Mouse (Mus musculus): ENCODE measurements around the gene Plk3.

DNA sequence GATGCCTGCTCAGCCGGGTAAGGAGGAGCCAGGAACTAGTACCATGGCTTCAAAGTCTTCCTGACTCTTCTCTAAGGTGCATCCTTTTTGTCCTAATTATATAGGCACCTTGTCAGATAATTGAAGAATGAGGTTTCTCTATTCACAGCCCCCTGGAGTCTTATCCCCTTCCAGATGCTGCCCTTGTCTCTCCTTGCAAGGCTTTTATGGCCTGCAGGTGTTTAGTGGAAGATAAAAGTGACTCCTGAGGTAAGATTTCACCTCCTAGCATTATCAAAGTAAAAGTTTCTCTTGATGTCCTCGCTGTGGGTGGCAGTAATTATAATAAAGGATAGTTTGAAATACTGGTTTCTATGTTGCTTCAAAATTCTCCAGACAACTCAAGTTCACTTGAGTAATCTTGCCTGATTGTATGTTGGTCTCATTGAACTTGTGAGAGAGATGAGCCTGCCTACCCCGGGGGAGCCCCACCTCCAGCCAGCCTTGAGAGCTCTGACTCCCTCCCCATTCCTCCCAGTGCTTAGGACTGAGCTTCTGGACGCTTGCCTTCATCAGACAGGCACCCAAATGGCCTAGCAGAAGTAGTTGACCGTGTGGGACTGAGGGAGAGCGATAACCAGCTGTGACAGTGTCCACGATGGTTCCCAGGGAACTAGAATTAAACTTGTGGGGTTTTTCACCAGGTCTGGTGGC lies 45.7 kb downstream of the Plk3 start:
- TF ChIP-seq CTCF (IDR thresholded peaks at IDR 0.05; ENCODE audit: extremely low read depth, insufficient read length, insufficient replicate concordance, low read depth, low read length): no peak
- TF ChIP-seq POLR2A (IDR thresholded peaks at IDR 0.05; ENCODE audit: low read depth, low read length): no peak
